Mouse (Mus musculus) liver, embryonic 16.5 days (tissue): ENCODE measurements around the gene A4galt. TPM values are rescaled to one million over a fixed set of nuclear protein-coding genes. Genes with fewer than 3 reads are reported as not detected.

ENCODE experiments used
- ATAC-seq: fragments of 200-750 bp; cut with Nextera tagmentation; 2 replicates; pipeline ENCODE4 v1.8.0; 2017; ENCODE audit warnings: low read depth, mild to moderate bottlenecking, moderate number of reproducible peaks, moderate library complexity
- H3K27ac ChIP-seq: fragments of 300-500 bp; sonication (generic); 2 replicates; pipeline ENCODE4 v1.5.1; 2014; ENCODE audit warnings: mild to moderate bottlenecking, low read length
- H3K27me3 ChIP-seq: fragments of 300-500 bp; sonication (generic); 2 replicates; pipeline ENCODE4 v1.6.1; 2014; ENCODE audit warnings: low read depth, low read length, mixed read lengths; ENCODE audit not compliant: control insufficient read depth, insufficient read depth
- H3K36me3 ChIP-seq: fragments of 300-500 bp; sonication (generic); 2 replicates; pipeline ENCODE4 v1.6.1; 2014; ENCODE audit warnings: mild to moderate bottlenecking; ENCODE audit not compliant: control insufficient read depth, insufficient read depth
- H3K4me1 ChIP-seq: fragments of 300-500 bp; sonication (generic); 2 replicates; pipeline ENCODE4 v1.6.1; 2014; ENCODE audit warnings: low read depth, low read length, mixed read lengths; ENCODE audit not compliant: control insufficient read depth
- H3K4me2 ChIP-seq: fragments of 300-500 bp; sonication (generic); 2 replicates; pipeline ENCODE4 v1.6.1; 2014; ENCODE audit warnings: low read depth, low read length, mixed read lengths
- H3K4me3 ChIP-seq: fragments of 300-500 bp; sonication (generic); 2 replicates; pipeline ENCODE4 v1.5.1; 2014; ENCODE audit warnings: low read depth, mild to moderate bottlenecking, low read length
- H3K9ac ChIP-seq: fragments of 300-500 bp; sonication (generic); 2 replicates; pipeline ENCODE4 v1.6.1; 2014; ENCODE audit warnings: low read depth, low read length
- H3K9me3 ChIP-seq: fragments of 300-500 bp; sonication (generic); replicated peaks from 2 replicates; pipeline ENCODE4 v1.6.1; 2016; ENCODE audit warnings: low read length; ENCODE audit not compliant: control insufficient read depth
- WGBS: fragments of 180-500 bp; shearing (Covaris S2); extraction: QIAGEN DNeasy Blood & Tissue Kit; methylation state at CpG from one replicate; pipeline ENCODE4 v1.1.7; 2014; ENCODE audit not compliant: insufficient replicate concordance; 5-methylcytosine and 5-hydroxymethylcytosine counted together
- polyA plus RNA-seq: library from polyadenylated mRNA; unstranded; fragments of >200 nt; fragmentation: Nextera tagmentation; extraction: Ambion mirVana; gene quantifications from 2 replicates; pipeline ENCODE4 v1.2.1, GENCODE M21; 2015

Gene A4galt
- polyA plus RNA-seq, 1 experiment from 2014 or later = 0.13 TPM

DNA sequence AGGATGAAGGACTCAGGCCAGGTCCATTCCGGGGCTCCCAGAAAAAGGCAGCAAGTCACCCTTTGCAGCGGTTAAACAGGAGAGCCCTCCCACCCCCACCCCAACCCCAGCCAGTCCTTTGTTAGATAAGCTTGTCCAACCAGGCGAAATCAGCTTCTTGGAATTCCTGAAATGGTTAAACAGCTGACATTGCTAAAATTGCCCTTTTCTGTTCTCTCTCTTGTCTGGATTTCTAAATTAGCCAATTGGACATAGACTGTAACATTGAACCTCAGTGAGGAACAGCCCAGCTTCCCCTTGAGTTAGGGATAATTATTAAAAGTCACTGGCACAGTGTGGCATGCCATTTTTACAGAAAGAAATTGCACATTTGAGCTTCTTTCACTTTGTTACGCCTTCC, 49.2 kb downstream of the A4galt start:
- Histone ChIP-seq H3K9ac (no peak overlapping the region), H3K4me2 (no peak overlapping the region), H3K27ac (no peak overlapping the region), H3K4me3 (no peak overlapping the region), H3K27me3 (no peaks in the 10 kb centered on the region), H3K9me3 (no peaks in the 10 kb centered on the region), H3K36me3 (no peaks in the 10 kb centered on the region), H3K4me1 (no peaks in the 10 kb centered on the region)
- WGBS = 67% methylated on average over 4 of the region's 4 CpGs
- no peak for ATAC-seq

DNA sequence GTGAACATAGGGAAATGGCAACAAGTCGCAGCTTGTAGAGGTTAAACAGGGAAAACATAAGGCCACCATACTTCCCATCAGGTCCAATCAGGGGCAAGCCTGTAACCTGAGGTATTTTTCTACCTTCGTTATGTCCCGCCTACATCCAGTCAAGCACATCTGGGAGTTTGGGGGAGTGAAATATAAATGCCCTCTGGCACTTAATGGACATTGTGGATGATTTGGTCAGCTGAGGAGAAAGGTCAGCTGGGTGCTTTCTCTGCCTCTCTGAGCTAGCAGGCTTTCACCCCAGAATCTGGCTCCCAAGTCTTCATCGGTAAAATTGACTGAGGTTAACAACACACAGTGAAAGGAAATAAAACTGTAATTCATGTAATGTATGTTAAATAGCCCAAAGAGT, 58.2 kb downstream of the A4galt start:
- ATAC-seq = no peak
- Histone ChIP-seq H3K9me3 (no peaks in the 10 kb centered on the region), H3K4me3 (no peak overlapping the region), H3K27ac (no peak overlapping the region), H3K4me1 (no peaks in the 10 kb centered on the region), H3K27me3 (no peaks in the 10 kb centered on the region), H3K36me3 (no peaks in the 10 kb centered on the region), H3K9ac (no peak overlapping the region), H3K4me2 (no peak overlapping the region)
- WGBS = 82% methylated on average over 4 of the region's 4 CpGs

DNA sequence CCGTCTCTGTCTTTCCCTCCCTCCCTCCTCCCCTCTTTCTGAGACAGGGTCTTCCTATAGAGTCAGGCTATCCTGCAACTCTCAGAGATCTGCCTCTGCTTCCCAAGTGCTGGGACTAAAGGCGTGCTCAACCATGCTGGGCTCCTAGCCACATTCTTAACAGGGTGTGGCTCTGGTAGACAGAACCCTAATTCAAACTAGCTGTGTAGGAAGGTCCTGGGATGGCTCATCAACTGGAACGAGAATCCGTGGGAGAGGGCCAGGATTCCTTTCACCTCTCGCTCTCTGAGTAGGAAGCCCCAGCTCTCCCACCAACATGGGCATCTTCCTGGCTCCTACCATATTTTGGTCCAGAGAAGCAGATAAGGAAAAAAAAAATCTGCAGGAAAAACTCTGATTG, 69.2 kb downstream of the A4galt start:
- Histone ChIP-seq H3K4me3 (no peak overlapping the region), H3K36me3 (no peaks in the 10 kb centered on the region), H3K27me3 (no peaks in the 10 kb centered on the region), H3K9ac (no peak overlapping the region), H3K4me1 (peaks cover 14% of the 10 kb centered on the region), H3K4me2 (no peak overlapping the region), H3K9me3 (no peaks in the 10 kb centered on the region), H3K27ac (no peak overlapping the region)
- no peak for ATAC-seq
- 52% methylated on average over 5 of the region's 5 CpGs for WGBS

DNA sequence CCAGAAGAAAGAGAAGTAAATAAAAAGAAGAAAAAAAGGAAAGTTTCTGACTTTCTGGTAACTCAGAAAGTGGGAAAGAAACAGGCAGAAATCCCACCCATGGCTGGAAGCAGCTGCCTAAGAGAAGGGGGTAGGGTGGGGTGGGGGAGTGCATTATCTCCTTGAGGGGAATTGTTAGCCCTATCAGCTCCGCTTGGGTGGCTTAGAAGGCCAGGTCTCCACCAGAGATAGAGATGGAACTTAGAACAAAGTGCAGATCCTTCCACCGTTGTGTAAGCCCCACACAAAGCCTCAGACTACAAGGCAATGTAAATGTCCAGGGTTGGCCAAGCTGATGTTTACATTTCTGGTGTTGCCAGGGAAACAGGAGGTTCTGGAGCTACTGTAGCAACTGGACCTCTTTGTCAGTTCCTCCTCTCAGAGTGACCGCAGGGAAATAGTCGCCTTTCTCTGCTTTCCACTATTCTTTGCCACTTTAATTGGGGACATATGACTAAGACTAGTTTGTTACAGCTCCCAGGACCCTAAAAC, 69.7 kb downstream of the A4galt start:
- Histone ChIP-seq H3K27ac (no peak overlapping the region), H3K9me3 (no peaks in the 10 kb centered on the region), H3K9ac (no peak overlapping the region), H3K36me3 (no peaks in the 10 kb centered on the region), H3K4me3 (no peak overlapping the region), H3K4me1 (peaks cover 14% of the 10 kb centered on the region), H3K4me2 (no peak overlapping the region), H3K27me3 (no peaks in the 10 kb centered on the region)
- WGBS = 29% methylated on average over 4 of the region's 4 CpGs
- ATAC-seq = peak; percentile 41; the same call in 1 of the 2 replicates

DNA sequence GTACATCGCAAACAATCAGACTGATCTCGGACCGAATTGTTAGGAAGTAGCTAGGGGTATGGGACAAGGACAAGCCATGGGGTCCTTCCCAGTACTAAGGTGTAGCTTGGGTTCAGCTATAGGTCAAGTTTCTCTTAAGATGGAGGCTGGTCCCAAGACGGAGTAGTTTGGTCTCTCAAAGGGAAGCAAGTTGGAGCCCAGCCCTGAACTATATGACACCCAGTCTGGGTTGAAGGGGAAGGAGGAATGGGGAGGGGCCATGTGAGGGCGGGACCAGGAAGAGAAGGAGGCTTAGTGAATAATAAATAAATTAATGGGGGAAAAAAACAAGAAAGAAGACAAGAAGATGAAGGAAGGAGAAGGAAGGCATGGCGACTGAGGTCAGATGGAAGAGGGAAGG, 71.6 kb downstream of the A4galt start:
- WGBS = 65% methylated on average over 6 of the region's 6 CpGs
- H3K36me3 ChIP-seq = no peaks in the 10 kb centered on the region
- H3K4me3 ChIP-seq = no peak overlapping the region
- H3K4me2 ChIP-seq = no peak overlapping the region
- H3K27ac ChIP-seq = no peak overlapping the region
- ATAC-seq = no peak
- no peaks in the 10 kb centered on the region for H3K9me3 ChIP-seq
- peaks cover 14% of the 10 kb centered on the region for H3K4me1 ChIP-seq
- H3K27me3 ChIP-seq = no peaks in the 10 kb centered on the region
- no peak overlapping the region for H3K9ac ChIP-seq

Other genes starting within 250 kb of the A4galt start
- gene Nfam1, start 218.5 kb downstream of the A4galt start, polyA plus RNA-seq = 12.5 and 14.3 TPM in 2 replicates
- gene Serhl, start 162.3 kb downstream of the A4galt start, polyA plus RNA-seq = 15.8 and 16.6 TPM in 2 replicates
- gene Rrp7a, start 129.0 kb downstream of the A4galt start, polyA plus RNA-seq = 19.4 and 20.3 TPM in 2 replicates
- 54.4 and 55.8 TPM in 2 replicates for gene Poldip3, start 102.4 kb downstream of the A4galt start, polyA plus RNA-seq
- 142 and 171 TPM in 2 replicates for gene Cyb5r3, start 79.2 kb downstream of the A4galt start, polyA plus RNA-seq
- gene Arfgap3, start 98.5 kb upstream of the A4galt start, polyA plus RNA-seq = 17.3 and 18.6 TPM in 2 replicates
- gene Pacsin2, start 212.8 kb upstream of the A4galt start, polyA plus RNA-seq = 45.6 and 47.9 TPM in 2 replicates